Mouse (Mus musculus): ENCODE measurements around the gene Rpf2. TPM values are rescaled to one million over a fixed set of nuclear protein-coding genes. Genes with fewer than 3 reads are reported as not detected.

Gene Rpf2
- total RNA-seq, 2 experiments from 2014 or later, result 13.5 to 17.3 TPM

- TF ChIP-seq CTCF (IDR thresholded peaks at IDR 0.05), result no peak
- DNase-seq, result no peak
- Histone ChIP-seq H3K27ac (no peak overlapping the region), H3K4me3 (no peak overlapping the region)
- intact Hi-C loops (cut with DNase I), result loop anchor here (5.0 kb wide), 1 partner anchor 33 kb away; no protein-coding TSS in a partner anchor
Measured at GRCm38 (mm10) chr10:40180011-40180410, 66.8 kb downstream of the Rpf2 start.

- no peak overlapping the region for H3K4me3 ChIP-seq
- DNase-seq, result no peak
- TF ChIP-seq CTCF (IDR thresholded peaks at IDR 0.05), result peak; percentile 27; the same call in 1 of the 2 replicates
- H3K27ac ChIP-seq, result no peak overlapping the region
- intact Hi-C loops (cut with DNase I), result no loop called here
Measured at GRCm38 (mm10) chr10:40179142-40179541, 67.7 kb downstream of the Rpf2 start.

- H3K4me3 ChIP-seq, result no peak overlapping the region
- TF ChIP-seq CTCF (IDR thresholded peaks at IDR 0.05), result no peak
- H3K27ac ChIP-seq, result no peak overlapping the region
- intact Hi-C loops (cut with DNase I), result no loop called here
- peak; percentile 41 for DNase-seq
Measured at GRCm38 (mm10) chr10:40177323-40177962, 69.4 kb downstream of the Rpf2 start.

Other genes starting within 250 kb of the Rpf2 start
- 1 to 10 TPM; 2.6 to 3.5 TPM for gene Mfsd4b1, start 221.8 kb downstream of the Rpf2 start, total RNA-seq (2021)
- gene Slc16a10, start 104.8 kb downstream of the Rpf2 start, total RNA-seq (2021), result 10 to 100 TPM; 39.8 to 43.6 TPM
- gene Gtf3c6, start 11.1 kb upstream of the Rpf2 start, total RNA-seq (2021), result 10 to 100 TPM; 27.0 to 27.7 TPM
- gene Amd1, start 55.1 kb upstream of the Rpf2 start, total RNA-seq (2021), result 100 to 1,000 TPM in 1 of 2 experiments, 10 to 100 TPM in 1; 94.9 to 998 TPM
- gene Cdk19, start 92.5 kb upstream of the Rpf2 start, total RNA-seq (2021), result 10 to 100 TPM in 1 of 2 experiments, 1 to 10 TPM in 1; 5.9 to 32.3 TPM

Data from gastrocnemius, adult 2 months (tissue).